Mouse (Mus musculus) liver, embryonic 16.5 days (tissue): ENCODE measurements around the gene Tnnc2. TPM values are rescaled to one million over a fixed set of nuclear protein-coding genes. Genes with fewer than 3 reads are reported as not detected.

Source experiments
- ATAC-seq: fragments of 200-750 bp; cut with Nextera tagmentation; 2 replicates; pipeline ENCODE4 v1.8.0; 2017; ENCODE audit warnings: low read depth, mild to moderate bottlenecking, moderate number of reproducible peaks, moderate library complexity
- H3K27ac ChIP-seq: fragments of 300-500 bp; sonication (generic); 2 replicates; pipeline ENCODE4 v1.5.1; 2014; ENCODE audit warnings: mild to moderate bottlenecking, low read length
- H3K27me3 ChIP-seq: fragments of 300-500 bp; sonication (generic); 2 replicates; pipeline ENCODE4 v1.6.1; 2014; ENCODE audit warnings: low read depth, low read length, mixed read lengths; ENCODE audit not compliant: control insufficient read depth, insufficient read depth
- H3K36me3 ChIP-seq: fragments of 300-500 bp; sonication (generic); 2 replicates; pipeline ENCODE4 v1.6.1; 2014; ENCODE audit warnings: mild to moderate bottlenecking; ENCODE audit not compliant: control insufficient read depth, insufficient read depth
- H3K4me1 ChIP-seq: fragments of 300-500 bp; sonication (generic); 2 replicates; pipeline ENCODE4 v1.6.1; 2014; ENCODE audit warnings: low read depth, low read length, mixed read lengths; ENCODE audit not compliant: control insufficient read depth
- H3K4me2 ChIP-seq: fragments of 300-500 bp; sonication (generic); 2 replicates; pipeline ENCODE4 v1.6.1; 2014; ENCODE audit warnings: low read depth, low read length, mixed read lengths
- H3K4me3 ChIP-seq: fragments of 300-500 bp; sonication (generic); 2 replicates; pipeline ENCODE4 v1.5.1; 2014; ENCODE audit warnings: low read depth, mild to moderate bottlenecking, low read length
- H3K9ac ChIP-seq: fragments of 300-500 bp; sonication (generic); 2 replicates; pipeline ENCODE4 v1.6.1; 2014; ENCODE audit warnings: low read depth, low read length
- H3K9me3 ChIP-seq: fragments of 300-500 bp; sonication (generic); replicated peaks from 2 replicates; pipeline ENCODE4 v1.6.1; 2016; ENCODE audit warnings: low read length; ENCODE audit not compliant: control insufficient read depth
- WGBS: fragments of 180-500 bp; shearing (Covaris S2); extraction: QIAGEN DNeasy Blood & Tissue Kit; methylation state at CpG from one replicate; pipeline ENCODE4 v1.1.7; 2014; ENCODE audit not compliant: insufficient replicate concordance; 5-methylcytosine and 5-hydroxymethylcytosine counted together
- polyA plus RNA-seq: library from polyadenylated mRNA; unstranded; fragments of >200 nt; fragmentation: Nextera tagmentation; extraction: Ambion mirVana; gene quantifications from 2 replicates; pipeline ENCODE4 v1.2.1, GENCODE M21; 2015

Tnnc2 gene
- polyA plus RNA-seq, 1 experiment from 2014 or later: 67.5 TPM

DNA sequence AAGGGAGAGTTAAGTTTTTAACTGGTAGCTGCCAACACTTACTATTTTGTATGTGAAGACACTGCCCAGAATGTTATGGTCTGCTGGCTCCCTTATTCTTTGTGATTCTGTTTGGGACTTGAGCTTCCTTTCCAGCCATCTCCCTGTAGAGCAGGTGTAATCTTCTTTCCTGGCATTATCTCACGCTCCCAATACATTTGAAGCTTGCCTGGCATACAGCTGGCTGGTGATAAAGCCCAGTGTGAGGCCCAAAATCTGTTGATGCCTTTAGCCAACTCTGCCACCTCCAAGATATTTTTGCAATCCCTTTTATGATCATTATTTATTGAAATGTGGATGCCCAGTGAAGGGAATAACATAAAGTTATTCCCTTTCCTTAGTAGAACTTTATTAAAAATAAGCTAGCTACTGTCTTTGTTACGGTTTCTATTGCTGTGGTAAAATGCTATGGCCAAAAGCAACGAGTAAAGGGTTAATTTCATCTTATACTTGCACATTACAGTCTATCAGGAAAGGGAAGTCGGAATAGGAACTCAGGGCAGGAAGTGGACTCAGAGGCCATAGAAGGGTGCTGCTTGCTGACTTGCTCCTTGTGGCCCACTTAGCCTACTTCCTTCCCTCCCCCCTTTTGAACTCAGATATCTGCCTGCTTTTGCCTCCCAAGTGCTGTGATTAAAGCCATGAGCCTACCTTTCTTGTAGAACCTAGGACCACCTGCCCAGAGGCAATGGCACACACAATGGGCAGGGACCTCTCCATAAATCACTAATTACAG, 19.5 kb downstream of the Tnnc2 start:
- H3K4me1 ChIP-seq: peaks cover 61% of the 10 kb centered on the region
- H3K27ac ChIP-seq: peak overlapping the region; percentile 93
- 33% methylated on average over 4 of the region's 4 CpGs for WGBS

GRCm38 (mm10) chr2:164758692-164759091, 21.1 kb downstream of the Tnnc2 start:
- Histone ChIP-seq H3K4me3 (peak overlapping the region; percentile 2; the same call in 1 of the 2 replicates), H3K27me3 (no peaks in the 10 kb centered on the region), H3K9me3 (no peaks in the 10 kb centered on the region), H3K9ac (peak overlapping the region; percentile 63), H3K4me1 (peaks cover 60% of the 10 kb centered on the region), H3K36me3 (peaks cover 76% of the 10 kb centered on the region), H3K4me2 (peak overlapping the region; percentile 55), H3K27ac (peak overlapping the region; percentile 93)
- ATAC-seq: peak; percentile 69
- 50% methylated on average over 1 of the region's 1 CpGs for WGBS

More for the DNA sequence above, 19.5 kb downstream of the Tnnc2 start:
- H3K27me3 ChIP-seq: no peaks in the 10 kb centered on the region
- peak overlapping the region; percentile 50 for H3K9ac ChIP-seq
- H3K4me2 ChIP-seq: peak overlapping the region; percentile 55
- peak overlapping the region; percentile 5; the same call in 1 of the 2 replicates for H3K4me3 ChIP-seq
- H3K36me3 ChIP-seq: peaks cover 69% of the 10 kb centered on the region
- H3K9me3 ChIP-seq: no peaks in the 10 kb centered on the region
- ATAC-seq: peak; percentile 74

GRCm38 (mm10) chr2:164757841-164758240, 21.9 kb downstream of the Tnnc2 start:
- Histone ChIP-seq H3K9me3 (no peaks in the 10 kb centered on the region), H3K4me3 (no peak overlapping the region), H3K36me3 (peaks cover 75% of the 10 kb centered on the region), H3K27me3 (no peaks in the 10 kb centered on the region), H3K9ac (peak overlapping the region; percentile 63), H3K27ac (peak overlapping the region; percentile 93), H3K4me1 (peaks cover 51% of the 10 kb centered on the region), H3K4me2 (no peak overlapping the region)
- WGBS: 90% methylated on average over 8 of the region's 11 CpGs
- no peak for ATAC-seq

DNA sequence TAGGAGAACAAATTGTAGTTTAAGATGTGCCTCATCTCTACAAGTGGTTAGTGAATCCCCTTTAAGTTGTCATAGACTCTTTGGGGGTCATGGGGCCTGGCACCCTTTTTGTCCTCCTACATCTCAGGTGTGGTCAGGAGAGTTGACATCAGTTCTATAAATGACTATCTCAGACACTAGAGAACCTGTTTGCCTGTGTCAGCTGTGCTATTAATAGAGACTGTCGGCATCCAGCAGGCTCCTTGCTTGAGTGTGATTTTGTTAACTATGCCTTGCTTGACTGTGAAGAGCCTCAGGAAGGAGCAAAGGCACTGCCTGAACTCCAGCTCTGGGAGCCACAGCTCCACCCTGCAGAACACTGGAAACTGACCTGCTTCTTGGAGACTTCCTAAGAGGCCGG, 25.0 kb downstream of the Tnnc2 start:
- H3K36me3 ChIP-seq: peaks cover 79% of the 10 kb centered on the region
- H3K4me1 ChIP-seq: peaks cover 25% of the 10 kb centered on the region
- peak overlapping the region; percentile 35; the same call in 1 of the 2 replicates for H3K27ac ChIP-seq
- H3K27me3 ChIP-seq: no peaks in the 10 kb centered on the region
- no peak for ATAC-seq
- no peaks in the 10 kb centered on the region for H3K9me3 ChIP-seq
- H3K9ac ChIP-seq: no peak overlapping the region
- no peak overlapping the region for H3K4me3 ChIP-seq
- WGBS: 84% methylated on average over 2 of the region's 2 CpGs
- H3K4me2 ChIP-seq: no peak overlapping the region

DNA sequence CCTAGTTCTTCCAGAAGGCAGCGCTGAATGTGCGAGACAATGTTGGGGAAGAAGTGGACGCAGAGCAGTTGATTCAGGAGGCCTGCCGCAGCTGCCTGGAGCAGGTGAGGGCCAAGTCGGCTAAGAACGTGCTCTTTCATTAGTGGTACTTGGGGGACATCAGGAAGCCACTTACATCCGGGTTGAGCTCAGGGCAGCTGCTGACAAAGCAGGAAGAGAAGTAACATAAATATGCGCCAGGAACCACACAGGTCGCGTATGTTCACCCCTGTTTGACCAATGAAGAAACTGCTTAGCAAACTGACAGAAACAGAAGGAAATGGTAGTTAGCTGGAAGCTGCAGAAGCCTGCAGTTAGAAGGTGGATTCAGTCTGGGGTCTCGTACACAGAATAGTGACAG, 25.7 kb downstream of the Tnnc2 start:
- 54% methylated on average over 11 of the region's 11 CpGs for WGBS
- Histone ChIP-seq H3K4me1 (peaks cover 18% of the 10 kb centered on the region), H3K4me2 (no peak overlapping the region), H3K27me3 (no peaks in the 10 kb centered on the region), H3K9ac (no peak overlapping the region), H3K27ac (0 out of 2 replicates have a peak overlapping the region, but pooled peaks have one; percentile 9), H3K36me3 (peaks cover 82% of the 10 kb centered on the region), H3K4me3 (no peak overlapping the region), H3K9me3 (no peaks in the 10 kb centered on the region)
- ATAC-seq: no peak

GRCm38 (mm10) chr2:164752454-164752853, 27.3 kb downstream of the Tnnc2 start:
- Histone ChIP-seq H3K4me3 (no peak overlapping the region), H3K27ac (no peak overlapping the region), H3K9ac (no peak overlapping the region), H3K36me3 (peaks cover 87% of the 10 kb centered on the region), H3K4me1 (peaks cover 14% of the 10 kb centered on the region), H3K27me3 (no peaks in the 10 kb centered on the region), H3K4me2 (no peak overlapping the region), H3K9me3 (no peaks in the 10 kb centered on the region)
- no peak for ATAC-seq
- WGBS: 89% methylated on average over 2 of the region's 2 CpGs

- Histone ChIP-seq H3K36me3 (peaks cover 55% of the 10 kb centered on the region), H3K9me3 (no peaks in the 10 kb centered on the region), H3K4me2 (no peak overlapping the region), H3K4me1 (peaks cover 29% of the 10 kb centered on the region), H3K4me3 (no peak overlapping the region), H3K27me3 (no peaks in the 10 kb centered on the region), H3K27ac (no peak overlapping the region), H3K9ac (no peak overlapping the region)
- no peak for ATAC-seq
- WGBS: 84% methylated on average over 6 of the region's 6 CpGs
Observed at GRCm38 (mm10) chr2:164748991-164749390, 30.8 kb downstream of the Tnnc2 start.

DNA sequence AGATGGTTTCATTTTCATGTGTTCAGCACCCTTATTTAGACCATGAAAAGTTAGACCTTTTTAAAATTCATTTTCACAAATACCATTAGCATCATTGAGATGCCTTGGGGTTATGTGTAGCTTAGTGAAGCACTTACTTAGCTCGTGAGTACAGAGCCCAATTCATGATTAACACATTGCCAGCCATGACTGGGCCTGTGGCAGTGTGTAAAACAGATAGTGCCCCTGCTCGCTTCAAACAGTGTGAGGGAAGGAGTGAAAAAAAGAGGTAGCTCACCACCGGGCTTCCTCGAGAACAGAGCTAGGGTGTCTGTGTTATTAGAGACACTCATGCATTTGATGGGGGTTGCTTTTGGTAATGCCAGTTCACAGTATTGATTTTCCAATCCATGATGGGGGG, 31.6 kb downstream of the Tnnc2 start:
- no peaks in the 10 kb centered on the region for H3K27me3 ChIP-seq
- WGBS: 61% methylated on average over 4 of the region's 4 CpGs
- H3K27ac ChIP-seq: peak overlapping the region; percentile 36
- H3K9me3 ChIP-seq: no peaks in the 10 kb centered on the region
- H3K4me2 ChIP-seq: peak overlapping the region; percentile 95
- peaks cover 47% of the 10 kb centered on the region for H3K36me3 ChIP-seq
- H3K4me1 ChIP-seq: peaks cover 32% of the 10 kb centered on the region
- peak; percentile 20; the same call in 1 of the 2 replicates for ATAC-seq
- no peak overlapping the region for H3K4me3 ChIP-seq
- peak overlapping the region; percentile 27; the same call in 1 of the 2 replicates for H3K9ac ChIP-seq

DNA sequence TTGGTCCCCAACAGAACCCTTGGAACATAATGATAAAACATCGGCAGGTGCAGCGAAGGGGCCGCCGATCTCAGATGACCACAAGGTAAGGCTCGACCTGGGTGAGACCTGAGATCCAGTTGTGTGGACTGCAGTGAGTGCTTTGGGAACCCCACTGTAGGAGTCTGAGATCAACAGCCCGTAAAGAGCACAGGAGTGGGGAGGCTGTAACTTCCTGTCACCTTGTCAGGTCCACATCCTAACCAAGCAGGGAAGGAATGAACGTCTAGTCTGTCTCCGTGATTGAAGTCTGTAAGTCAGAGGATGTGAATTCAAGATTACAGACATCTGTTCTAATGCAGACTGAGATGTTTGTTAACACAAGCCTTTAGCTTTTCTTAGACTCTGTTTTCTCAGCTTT, 33.1 kb downstream of the Tnnc2 start:
- peak overlapping the region; percentile 94 for H3K9ac ChIP-seq
- peaks cover 32% of the 10 kb centered on the region for H3K4me1 ChIP-seq
- peak; percentile 30 for ATAC-seq
- peak overlapping the region; percentile 95 for H3K4me2 ChIP-seq
- WGBS: 30% methylated on average over 8 of the region's 8 CpGs
- peak overlapping the region; percentile 88 for H3K27ac ChIP-seq
- no peaks in the 10 kb centered on the region for H3K9me3 ChIP-seq
- peaks cover 34% of the 10 kb centered on the region for H3K36me3 ChIP-seq
- H3K27me3 ChIP-seq: no peaks in the 10 kb centered on the region
- H3K4me3 ChIP-seq: peak overlapping the region; percentile 87
